Mouse (Mus musculus) forebrain, embryonic 10.5 days (tissue): ENCODE data around the gene 4930568D16Rik. TPM values are rescaled to one million over a fixed set of nuclear protein-coding genes. Genes with fewer than 3 reads are reported as not detected.

Experiments used
- DNase-seq: peaks from one replicate; pipeline ENCODE4 v3.0.0-alpha.2; 2017; ENCODE audit warnings: low spot score; ENCODE audit errors: extremely low spot score
- H3K27ac ChIP-seq: fragments of 300-500 bp; sonication (generic); 2 replicates; pipeline ENCODE4 v1.5.1; 2016; ENCODE audit warnings: mild to moderate bottlenecking
- H3K27me3 ChIP-seq: fragments of 300-500 bp; sonication (generic); 2 replicates; pipeline ENCODE4 v1.6.1; 2016; ENCODE audit warnings: mild to moderate bottlenecking; ENCODE audit not compliant: poor library complexity, severe bottlenecking
- H3K36me3 ChIP-seq: fragments of 300-500 bp; sonication (generic); replicated peaks from 2 replicates; pipeline ENCODE4 v1.6.1; 2016; ENCODE audit warnings: mild to moderate bottlenecking, moderate library complexity
- H3K4me1 ChIP-seq: fragments of 300-500 bp; sonication (generic); 2 replicates; pipeline ENCODE4 v1.6.1; 2016
- H3K4me3 ChIP-seq: fragments of 300-500 bp; sonication (generic); 2 replicates; pipeline ENCODE4 v1.5.1; 2016; ENCODE audit warnings: mild to moderate bottlenecking, moderate library complexity
- H3K9me3 ChIP-seq: fragments of 300-500 bp; sonication (generic); 2 replicates; pipeline ENCODE4 v1.6.1; 2016; ENCODE audit warnings: mild to moderate bottlenecking, moderate library complexity
- WGBS: fragments of 180-500 bp; shearing (Covaris S2); methylation state at CpG from one replicate; pipeline ENCODE4 v1.1.7; 2016; 5-methylcytosine and 5-hydroxymethylcytosine counted together
- polyA plus RNA-seq: library from polyadenylated mRNA; unstranded; fragments of >200 nt; fragmentation: Nextera tagmentation; extraction: Ambion mirVana; gene quantifications from 2 replicates; pipeline ENCODE4 v1.2.1, GENCODE M21; 2016

4930568D16Rik gene
- polyA plus RNA-seq, 1 experiment from 2014 or later: not detected

DNA sequence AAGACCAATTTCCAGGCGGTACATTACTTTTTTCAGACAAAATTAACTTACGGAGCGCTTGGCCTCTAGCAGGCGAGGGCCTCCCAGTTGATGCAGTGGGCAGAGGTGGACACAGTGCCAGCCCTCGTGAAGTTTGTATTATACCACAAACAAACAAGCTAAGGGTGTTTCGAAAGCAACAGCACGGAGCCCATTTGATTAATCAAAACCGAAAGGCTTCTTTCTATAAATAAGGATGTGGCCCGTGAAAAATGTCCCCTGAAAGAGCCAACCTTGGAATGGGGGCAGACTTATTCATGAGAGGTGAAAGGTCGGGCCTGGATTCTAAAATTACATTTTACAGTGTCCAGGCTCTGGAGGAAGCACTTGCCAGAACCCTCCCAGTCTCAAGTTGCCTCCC lies 30.1 kb downstream of the 4930568D16Rik start:
- no peaks in the 10 kb centered on the region for H3K36me3 ChIP-seq
- H3K4me1 ChIP-seq: peaks cover 25% of the 10 kb centered on the region
- no peaks in the 10 kb centered on the region for H3K9me3 ChIP-seq
- peaks cover 22% of the 10 kb centered on the region for H3K27me3 ChIP-seq
- peak overlapping the region; percentile 86 for H3K27ac ChIP-seq
- DNase-seq: no peak
- H3K4me3 ChIP-seq: peak overlapping the region; percentile 82
- WGBS: 52% methylated on average over 10 of the region's 10 CpGs

DNA sequence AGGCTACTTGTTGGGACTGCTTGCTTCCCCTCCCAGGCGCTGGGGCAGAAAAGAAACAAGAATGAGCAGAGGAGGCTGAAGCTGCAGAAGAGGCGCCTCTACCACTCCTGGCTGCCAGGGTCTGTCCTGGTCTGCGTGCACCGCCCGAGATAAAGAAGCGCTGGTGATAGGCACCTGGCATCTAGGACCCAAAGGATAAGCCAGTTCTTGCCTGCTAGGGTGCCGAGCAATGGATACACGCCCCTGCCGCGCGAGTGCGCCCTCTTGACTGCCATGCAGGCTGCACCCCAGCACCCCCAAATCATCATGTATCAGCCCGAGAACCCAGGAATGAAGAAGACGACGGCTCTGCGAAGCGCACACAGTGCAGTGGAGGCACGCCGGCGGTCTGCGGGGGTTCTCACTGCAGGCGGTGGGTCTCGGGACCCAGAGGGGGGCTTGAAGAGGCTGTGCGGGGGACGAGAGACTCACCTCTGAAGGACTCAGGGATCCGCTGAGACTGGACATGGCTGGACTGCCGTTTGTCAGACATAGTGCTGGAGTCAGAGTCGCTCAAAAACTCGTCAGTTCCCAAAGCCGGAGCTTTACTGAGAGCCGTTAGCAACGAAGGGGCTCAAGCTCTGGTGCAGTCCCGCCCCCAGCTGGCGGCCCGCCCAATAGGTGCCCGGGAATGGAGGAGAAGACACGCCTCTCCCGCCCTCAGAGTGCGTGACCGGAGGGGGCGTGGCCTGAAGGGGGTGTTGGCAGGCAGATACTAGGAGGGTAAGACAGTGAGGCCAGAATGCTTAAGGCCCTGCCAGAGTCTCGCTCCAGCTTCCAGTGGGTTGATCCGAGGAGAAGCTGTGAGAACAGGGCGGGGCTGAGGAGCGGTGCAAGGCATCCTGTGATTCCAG lies 30.9 kb downstream of the 4930568D16Rik start, which contains the start of gene Stom:
TSS of gene Stom (minus strand) at position 589 of the 893 bp plus-strand sequence.
- peak within 1 kb of the TSS; percentile 82 for H3K4me3 ChIP-seq
- no peaks in the 10 kb centered on the region for H3K9me3 ChIP-seq
- under 1% methylated on average over 45 of the region's 45 CpGs for WGBS

DNA sequence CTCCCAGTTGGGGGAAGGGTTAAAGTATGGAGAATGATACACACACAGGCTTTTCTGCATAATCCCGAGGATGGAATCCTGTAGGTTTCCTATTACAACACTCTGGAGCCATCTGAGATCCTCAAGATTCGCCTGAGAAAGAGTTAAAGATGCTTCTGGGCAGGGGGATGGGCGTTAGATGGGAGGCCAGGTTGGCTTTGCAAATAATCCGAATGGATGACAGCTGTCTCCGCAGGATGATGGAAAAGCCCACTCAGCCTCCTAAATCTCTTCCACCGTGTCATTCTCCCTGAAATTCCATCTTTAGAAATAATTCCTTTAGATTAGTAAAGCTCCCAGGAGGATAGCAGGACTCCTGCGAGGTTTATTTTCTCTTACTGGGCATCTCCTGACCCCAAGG lies 31.9 kb downstream of the 4930568D16Rik start:
- Histone ChIP-seq H3K27me3 (peaks cover 22% of the 10 kb centered on the region), H3K4me1 (peaks cover 25% of the 10 kb centered on the region), H3K4me3 (peak overlapping the region; percentile 82), H3K36me3 (no peaks in the 10 kb centered on the region), H3K9me3 (no peaks in the 10 kb centered on the region), H3K27ac (no peak overlapping the region)
- no peak for DNase-seq
- 6% methylated on average over 7 of the region's 7 CpGs for WGBS

More for the DNA sequence above, 30.9 kb downstream of the 4930568D16Rik start, which contains the start of gene Stom:
- H3K27me3 ChIP-seq: peaks cover 22% of the 10 kb centered on the region
- peaks cover 25% of the 10 kb centered on the region for H3K4me1 ChIP-seq
- no peaks in the 10 kb centered on the region for H3K36me3 ChIP-seq
- peak; percentile 99 for DNase-seq
- H3K27ac ChIP-seq: peak within 1 kb of the TSS; percentile 86

DNA sequence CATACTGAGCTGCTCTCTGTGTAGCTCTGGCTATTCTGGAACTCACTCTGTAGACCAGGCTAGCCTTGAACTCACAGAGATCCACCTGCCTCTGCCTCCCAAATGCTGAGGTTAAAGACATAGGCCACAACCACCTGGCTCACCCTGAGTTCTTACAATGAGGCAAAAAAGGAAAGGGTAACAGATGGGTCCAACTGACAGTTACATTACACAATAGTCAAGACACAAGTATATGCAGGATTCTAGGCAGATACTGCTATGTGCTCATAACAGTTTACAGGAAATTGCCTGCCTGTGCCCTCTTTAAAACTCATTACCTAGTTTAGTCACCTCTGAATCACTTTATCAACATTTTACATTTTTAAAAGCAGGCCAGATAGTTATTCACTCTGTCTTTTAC lies 33.9 kb downstream of the 4930568D16Rik start:
- no peak for DNase-seq
- no peak overlapping the region for H3K27ac ChIP-seq
- H3K27me3 ChIP-seq: peaks cover 22% of the 10 kb centered on the region
- no peaks in the 10 kb centered on the region for H3K36me3 ChIP-seq
- no peaks in the 10 kb centered on the region for H3K9me3 ChIP-seq
- H3K4me3 ChIP-seq: no peak overlapping the region
- peaks cover 25% of the 10 kb centered on the region for H3K4me1 ChIP-seq

DNA sequence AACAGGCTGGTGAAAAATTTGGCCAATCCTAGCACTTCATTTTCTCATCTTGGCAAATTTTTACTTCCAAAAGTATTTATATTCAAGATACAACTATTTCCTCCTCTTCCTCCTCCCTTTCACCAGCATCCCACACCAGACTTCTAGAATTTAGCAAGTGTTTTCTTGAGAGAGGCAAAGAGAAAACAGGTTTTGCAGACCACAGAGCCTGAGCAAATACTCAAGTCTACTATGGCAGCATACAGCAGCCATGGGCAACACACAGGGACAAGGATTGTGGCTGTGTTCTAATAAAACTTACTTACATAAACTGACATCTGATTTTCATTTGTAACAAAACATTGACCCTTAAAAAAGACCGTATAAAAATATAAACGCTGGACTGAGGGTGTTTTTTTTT lies 36.3 kb downstream of the 4930568D16Rik start:
- no peak overlapping the region for H3K4me3 ChIP-seq
- H3K36me3 ChIP-seq: no peaks in the 10 kb centered on the region
- H3K27ac ChIP-seq: no peak overlapping the region
- H3K27me3 ChIP-seq: peaks cover 21% of the 10 kb centered on the region
- DNase-seq: no peak
- no peaks in the 10 kb centered on the region for H3K9me3 ChIP-seq
- H3K4me1 ChIP-seq: peaks cover 23% of the 10 kb centered on the region
- WGBS: 82% methylated on average over 2 of the region's 2 CpGs

DNA sequence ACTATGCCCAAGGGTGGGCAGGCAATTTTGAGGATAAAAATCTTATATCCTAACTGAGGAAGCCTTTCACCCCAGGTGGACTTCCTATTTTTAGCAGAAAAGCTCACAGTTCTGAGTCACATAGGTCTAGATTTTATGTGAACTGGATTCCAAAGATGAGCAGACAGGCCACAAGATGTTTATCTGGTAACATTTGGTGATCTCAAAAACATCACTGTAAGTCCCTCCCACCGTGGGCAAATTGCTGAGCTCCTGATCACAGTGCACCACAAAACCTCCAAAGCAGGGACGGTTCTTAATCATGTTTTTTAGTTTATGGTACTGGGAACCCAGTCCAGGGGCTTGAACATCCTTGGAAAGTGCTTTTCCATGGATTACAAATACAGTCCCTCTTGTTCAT lies 38.5 kb downstream of the 4930568D16Rik start:
- 83% methylated on average over 2 of the region's 2 CpGs for WGBS
- Histone ChIP-seq H3K36me3 (no peaks in the 10 kb centered on the region), H3K4me3 (no peak overlapping the region), H3K27ac (no peak overlapping the region), H3K9me3 (no peaks in the 10 kb centered on the region), H3K27me3 (no peaks in the 10 kb centered on the region; the same call in 1 of the 2 replicates), H3K4me1 (peaks cover 11% of the 10 kb centered on the region; the same call in 1 of the 2 replicates)
- no peak for DNase-seq

DNA sequence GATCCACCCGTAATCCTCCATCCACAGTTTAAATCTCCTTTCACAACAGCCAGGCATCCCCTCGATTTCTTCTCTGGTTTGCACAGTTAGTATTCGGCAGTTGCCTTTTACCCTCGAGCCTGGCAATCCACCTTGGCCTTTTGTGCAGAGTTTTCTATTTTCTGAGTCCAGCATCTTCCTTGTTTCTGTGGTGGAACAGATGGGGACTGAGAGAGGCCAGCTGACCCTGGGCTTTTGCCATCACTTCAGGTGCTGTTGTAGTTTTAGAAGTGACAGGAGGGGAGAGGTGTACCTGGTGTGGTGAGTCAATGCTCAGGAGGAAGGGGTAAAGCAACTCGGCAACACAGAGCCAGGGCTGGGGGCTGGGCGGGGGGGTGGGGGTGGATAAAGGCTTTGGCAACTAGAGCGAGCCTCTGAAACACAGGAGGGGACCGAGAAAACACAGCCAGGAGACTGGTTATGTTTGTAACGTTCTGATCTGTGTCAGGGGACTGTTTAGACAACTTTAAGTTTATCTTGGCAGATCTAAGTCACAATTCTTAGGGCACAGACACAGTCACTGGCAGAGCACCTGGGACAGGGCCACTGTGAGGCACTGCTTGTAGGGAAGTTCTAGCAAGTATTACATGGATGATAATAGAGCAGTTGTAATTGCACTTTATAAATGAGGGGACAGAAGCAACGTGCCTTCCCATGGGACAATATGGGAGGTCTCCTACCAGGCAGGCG lies 39.3 kb downstream of the 4930568D16Rik start:
- no peaks in the 10 kb centered on the region for H3K36me3 ChIP-seq
- WGBS: 46% methylated on average over 11 of the region's 11 CpGs
- H3K4me3 ChIP-seq: no peak overlapping the region
- no peak for DNase-seq
- no peaks in the 10 kb centered on the region for H3K9me3 ChIP-seq
- H3K4me1 ChIP-seq: peaks cover 11% of the 10 kb centered on the region; the same call in 1 of the 2 replicates
- H3K27ac ChIP-seq: no peak overlapping the region
- H3K27me3 ChIP-seq: no peaks in the 10 kb centered on the region; the same call in 1 of the 2 replicates

DNA sequence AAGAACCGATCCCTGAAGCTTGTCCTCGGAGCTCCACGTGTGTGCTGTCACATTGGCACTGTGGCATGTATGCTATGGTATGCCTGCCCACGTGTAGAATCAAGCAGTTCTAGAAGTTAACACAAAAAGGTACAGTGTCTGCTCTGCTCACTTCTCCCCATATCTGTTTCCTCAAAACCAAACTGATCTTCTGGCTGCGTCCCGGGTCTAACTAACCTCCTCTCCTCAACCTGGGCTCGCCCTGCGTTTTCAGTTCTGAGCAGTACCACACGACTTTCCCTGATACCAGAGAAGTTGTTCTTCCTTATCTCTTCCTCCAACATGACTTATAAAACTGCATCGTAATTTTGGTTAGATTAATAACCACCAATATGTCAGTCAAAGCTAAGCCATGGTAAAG lies 39.9 kb downstream of the 4930568D16Rik start:
- H3K27me3 ChIP-seq: no peaks in the 10 kb centered on the region; the same call in 1 of the 2 replicates
- no peak overlapping the region for H3K4me3 ChIP-seq
- peaks cover 11% of the 10 kb centered on the region; the same call in 1 of the 2 replicates for H3K4me1 ChIP-seq
- no peaks in the 10 kb centered on the region for H3K9me3 ChIP-seq
- no peak for DNase-seq
- 65% methylated on average over 10 of the region's 10 CpGs for WGBS
- H3K36me3 ChIP-seq: no peaks in the 10 kb centered on the region
- no peak overlapping the region for H3K27ac ChIP-seq

DNA sequence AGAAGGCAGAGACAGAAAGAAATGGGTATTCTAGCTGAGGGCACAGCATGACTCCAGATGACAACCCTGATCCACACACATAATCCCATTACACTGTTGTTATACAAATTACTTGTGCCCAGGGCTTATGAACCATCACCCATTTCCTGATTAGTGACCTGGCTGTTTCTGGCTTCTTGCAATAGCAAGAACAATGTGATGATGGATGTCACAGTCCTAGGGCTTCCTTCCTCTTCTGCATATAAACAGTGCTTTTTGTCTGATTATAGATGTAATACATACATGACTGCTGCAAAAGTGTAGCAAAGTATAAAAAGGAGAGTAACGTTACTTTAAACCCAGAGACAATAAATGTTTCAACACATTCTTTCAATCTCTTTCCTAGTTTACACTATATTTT lies 40.6 kb downstream of the 4930568D16Rik start:
- DNase-seq: no peak
- H3K4me3 ChIP-seq: no peak overlapping the region
- no peak overlapping the region for H3K27ac ChIP-seq
- no peaks in the 10 kb centered on the region; the same call in 1 of the 2 replicates for H3K27me3 ChIP-seq
- H3K36me3 ChIP-seq: no peaks in the 10 kb centered on the region
- H3K4me1 ChIP-seq: peaks cover 14% of the 10 kb centered on the region
- no peaks in the 10 kb centered on the region for H3K9me3 ChIP-seq
- WGBS: 65% methylated on average over 1 of the region's 1 CpGs

DNA sequence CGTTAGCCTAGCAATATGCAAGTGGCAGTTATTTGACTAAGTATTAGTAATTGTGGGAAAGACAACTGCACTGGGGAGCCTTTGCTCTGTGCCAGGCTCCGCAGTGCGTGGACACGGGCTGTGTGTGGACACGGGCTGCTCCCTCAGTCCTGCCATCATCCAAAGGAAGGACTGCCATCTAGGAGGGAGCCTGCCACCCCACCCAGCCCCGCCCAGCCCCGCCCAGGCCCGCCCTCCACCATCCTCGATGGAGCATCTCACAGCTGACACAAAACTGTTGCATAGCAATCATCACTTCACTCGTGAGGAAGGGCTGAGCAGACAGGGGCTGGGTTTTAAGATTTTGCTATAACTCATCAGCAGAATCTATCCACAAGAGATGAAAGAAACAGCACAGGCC lies 41.6 kb downstream of the 4930568D16Rik start:
- 80% methylated on average over 10 of the region's 10 CpGs for WGBS
- no peak for DNase-seq
- Histone ChIP-seq H3K9me3 (no peaks in the 10 kb centered on the region), H3K27me3 (no peaks in the 10 kb centered on the region; the same call in 1 of the 2 replicates), H3K27ac (no peak overlapping the region), H3K36me3 (no peaks in the 10 kb centered on the region), H3K4me1 (peaks cover 15% of the 10 kb centered on the region), H3K4me3 (no peak overlapping the region)

DNA sequence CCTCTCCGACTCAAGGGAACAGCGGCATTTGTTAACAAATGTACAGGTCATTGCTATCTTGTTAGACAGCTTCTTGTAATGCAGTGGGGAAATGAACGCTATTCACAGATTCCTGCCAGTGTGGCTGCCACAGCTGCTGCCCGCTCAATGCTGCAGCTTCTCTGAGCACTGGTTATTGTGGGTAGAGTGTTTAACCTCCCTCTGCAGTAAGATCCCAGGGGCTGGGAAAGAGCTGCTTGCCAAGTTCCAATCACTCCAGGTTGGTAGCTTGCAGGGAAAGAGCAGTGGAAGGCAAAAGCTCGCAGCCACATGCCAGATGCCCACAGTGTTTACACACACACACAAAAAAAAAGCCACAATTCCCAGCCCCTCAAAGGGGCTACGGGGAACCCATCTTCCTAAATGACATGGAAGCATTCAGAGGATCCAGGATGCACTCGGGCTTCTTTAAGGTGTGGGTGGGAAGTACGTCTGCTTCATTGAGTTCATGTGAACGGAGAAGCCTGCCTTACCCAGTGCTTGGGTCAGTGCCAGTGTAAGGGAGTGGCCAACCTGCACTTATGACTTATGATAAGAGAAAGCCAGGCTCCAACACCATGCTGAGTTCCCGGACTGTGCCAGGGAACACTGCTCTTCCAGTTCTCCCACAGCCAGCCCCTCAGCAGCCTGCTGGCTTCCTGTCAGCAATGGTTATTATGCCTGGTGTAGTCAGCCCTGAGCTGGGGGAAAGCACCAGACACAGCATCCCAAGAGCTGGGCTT lies 44.9 kb downstream of the 4930568D16Rik start:
- Histone ChIP-seq H3K36me3 (no peaks in the 10 kb centered on the region), H3K27me3 (no peaks in the 10 kb centered on the region; the same call in 1 of the 2 replicates), H3K4me3 (no peak overlapping the region), H3K9me3 (no peaks in the 10 kb centered on the region), H3K27ac (no peak overlapping the region), H3K4me1 (peaks cover 9% of the 10 kb centered on the region)
- DNase-seq: no peak
- 88% methylated on average over 10 of the region's 10 CpGs for WGBS

DNA sequence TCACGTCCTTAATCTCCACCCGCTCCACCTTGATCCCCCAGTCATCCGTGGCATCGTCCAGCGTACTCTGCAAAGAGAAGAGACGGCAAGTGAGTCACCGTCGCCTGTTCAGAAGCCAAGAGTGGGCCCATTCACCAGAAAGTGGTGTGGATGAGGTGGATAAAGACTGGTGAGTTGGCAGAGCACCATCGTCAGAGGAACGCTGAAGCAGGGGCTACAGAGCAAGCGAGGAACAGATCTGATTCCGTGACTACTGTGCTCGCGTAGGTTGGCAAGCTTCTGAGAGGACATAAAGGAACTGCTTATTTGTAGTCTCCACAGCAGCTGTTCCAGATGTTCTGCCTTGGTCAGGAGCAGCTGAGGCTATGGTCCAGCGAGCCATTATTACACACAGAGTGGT lies 47.1 kb downstream of the 4930568D16Rik start:
- Histone ChIP-seq H3K9me3 (no peaks in the 10 kb centered on the region), H3K27ac (no peak overlapping the region), H3K4me3 (no peak overlapping the region), H3K27me3 (no peaks in the 10 kb centered on the region), H3K36me3 (no peaks in the 10 kb centered on the region), H3K4me1 (peaks cover 4% of the 10 kb centered on the region; the same call in 1 of the 2 replicates)
- 89% methylated on average over 15 of the region's 15 CpGs for WGBS
- no peak for DNase-seq
